Mouse (Mus musculus) heart, postnatal 0 days (tissue): ENCODE data around the gene Rbms3.

Experiments
- CTCF ChIP-seq: IDR thresholded peaks from 2 replicates; pipeline ENCODE4 v1.5.1; 2016; ENCODE audit warnings: antibody characterized with exemption, control low read depth, low read depth
- EP300 ChIP-seq: IDR thresholded peaks from 2 replicates; pipeline ENCODE4 v1.6.1; 2016; ENCODE audit warnings: antibody characterized with exemption, low read depth

GRCm38 (mm10) chr9:116808401-116808800, 821.3 kb downstream of the Rbms3 start:
- TF ChIP-seq EP300 (no peak), CTCF (no peak)
